Mouse (Mus musculus): Measurements from ENCODE around the gene Rfesd.

Rfesd gene

DNA sequence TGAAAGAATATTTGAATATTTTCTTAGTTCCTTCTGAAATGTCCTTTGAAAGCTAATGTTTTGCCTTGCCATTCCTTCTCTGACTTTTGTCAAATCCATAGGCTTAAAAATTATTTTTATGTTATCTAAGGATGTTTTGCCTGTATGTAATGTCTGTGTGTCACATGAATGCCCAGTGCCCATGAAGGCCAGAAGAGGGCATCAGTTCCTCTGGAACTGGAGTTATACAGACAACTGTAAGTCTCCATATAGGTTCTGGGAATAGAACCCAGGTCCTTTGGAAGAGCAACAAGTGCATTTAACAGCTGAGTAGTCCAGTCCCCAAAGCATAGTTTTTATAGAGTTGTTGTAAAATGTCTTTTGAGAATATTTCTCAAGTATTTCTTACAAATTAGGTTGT is 36.6 kb downstream of the Rfesd start:
- peak; percentile 47 for DNase-seq (ENCODE audit: low read depth, low spot score)

GRCm38 (mm10) chr13:75976649-75977048 is 41.9 kb downstream of the Rfesd start:
- DNase-seq (ENCODE audit: low read depth, low spot score) = no peak

- no peak for DNase-seq (ENCODE audit: low read depth, low spot score)
These were observed 42.3 kb downstream of the Rfesd start for GRCm38 (mm10) chr13:75976218-75976617.

- DNase-seq (ENCODE audit: low read depth, low spot score) = no peak
These were observed 42.9 kb downstream of the Rfesd start for GRCm38 (mm10) chr13:75975629-75976028.

DNA sequence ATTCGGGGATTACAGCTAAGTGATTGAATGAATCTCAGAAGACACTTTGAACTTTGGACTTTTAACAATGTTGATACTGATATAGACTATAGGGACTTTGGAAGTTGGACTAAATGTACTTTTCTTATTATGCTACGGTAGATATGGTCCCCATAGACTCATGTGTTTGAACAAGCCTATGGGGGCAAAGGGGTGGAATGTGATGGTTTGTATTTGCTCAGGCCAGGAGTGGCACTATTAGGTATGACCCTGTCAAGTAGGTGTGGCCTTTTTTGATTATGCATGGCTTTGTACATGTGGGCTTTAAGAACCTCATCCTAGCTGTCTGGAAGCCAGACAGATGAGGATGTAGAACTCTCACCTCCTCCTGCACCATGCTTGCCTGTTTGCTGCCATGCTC is 44.0 kb downstream of the Rfesd start:
- no peak for DNase-seq (ENCODE audit: low read depth, low spot score)

DNA sequence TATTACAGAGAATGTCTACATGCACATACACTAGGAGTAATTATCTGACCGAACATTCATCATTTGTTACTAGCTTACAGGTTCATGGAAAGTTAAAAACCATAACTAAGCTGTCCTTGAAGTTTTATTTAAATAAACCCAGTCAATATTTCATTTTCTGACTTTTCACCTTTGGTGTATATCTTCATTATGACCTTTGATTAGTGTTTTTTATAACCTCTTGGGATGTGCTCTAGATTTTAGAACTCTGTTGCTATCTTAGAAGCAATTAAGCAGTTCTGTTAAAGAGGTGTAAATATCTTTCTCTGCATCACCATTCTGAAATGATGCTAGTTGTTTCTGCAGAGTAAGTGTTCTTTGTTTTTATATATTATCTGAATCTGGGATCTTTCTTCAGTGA is 51.7 kb downstream of the Rfesd start, which contains the start of gene Spata9:
Gene Spata9, plus strand, starts transcription at position 301 of the 400 bp plus-strand sequence.
- no peak for DNase-seq (ENCODE audit: low read depth, low spot score)

- no peak for DNase-seq (ENCODE audit: low read depth, low spot score)
These were observed 63.0 kb downstream of the Rfesd start for GRCm38 (mm10) chr13:75955357-75955992.
